Mouse (Mus musculus) layer of hippocampus, adult 9-10 months (tissue): ENCODE measurements around the gene Rptn.
A peak's percentile ranks its signal among the peaks of the same experiment; 100 is the strongest.
"Not testable (repeated sequence)": the region's sequence is repeated elsewhere in the genome, so short reads cannot be mapped to it uniquely, and the experiment has no call there.

Source experiments
- DNase-seq: peaks from one replicate; pipeline ENCODE4 v3.0.0; 2022; ENCODE audit warnings: low spot score

The Rptn gene

DNA sequence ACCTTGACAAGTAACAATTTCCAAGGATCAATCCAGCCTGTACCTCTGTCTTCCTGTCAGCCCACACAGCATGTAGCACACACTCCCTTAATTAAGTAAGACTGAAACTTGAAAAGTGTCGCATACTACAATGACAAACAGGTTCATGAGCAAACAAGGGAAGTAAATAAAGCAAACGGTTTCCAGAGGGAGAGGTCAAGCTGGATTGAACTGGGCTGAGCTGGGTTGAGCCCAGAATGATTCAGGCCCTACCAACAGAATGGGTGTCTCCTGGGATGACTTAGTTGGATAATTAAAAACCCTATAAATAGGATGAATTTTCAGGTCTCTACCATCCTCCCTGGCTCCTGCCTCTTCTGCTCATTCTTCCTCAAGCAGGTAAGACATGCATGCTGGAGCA, at the start of gene Rptn:
Gene Rptn (plus strand): TSS at position 334 of the 400 bp plus-strand sequence.
- DNase-seq: no peak

GRCm38 (mm10) chr3:93346896-93347295, 46.6 kb upstream of the Rptn start:
- DNase-seq: peak; percentile 20

- no peak for DNase-seq
Observed at GRCm38 (mm10) chr3:93360045-93360444, 33.5 kb upstream of the Rptn start.

DNA sequence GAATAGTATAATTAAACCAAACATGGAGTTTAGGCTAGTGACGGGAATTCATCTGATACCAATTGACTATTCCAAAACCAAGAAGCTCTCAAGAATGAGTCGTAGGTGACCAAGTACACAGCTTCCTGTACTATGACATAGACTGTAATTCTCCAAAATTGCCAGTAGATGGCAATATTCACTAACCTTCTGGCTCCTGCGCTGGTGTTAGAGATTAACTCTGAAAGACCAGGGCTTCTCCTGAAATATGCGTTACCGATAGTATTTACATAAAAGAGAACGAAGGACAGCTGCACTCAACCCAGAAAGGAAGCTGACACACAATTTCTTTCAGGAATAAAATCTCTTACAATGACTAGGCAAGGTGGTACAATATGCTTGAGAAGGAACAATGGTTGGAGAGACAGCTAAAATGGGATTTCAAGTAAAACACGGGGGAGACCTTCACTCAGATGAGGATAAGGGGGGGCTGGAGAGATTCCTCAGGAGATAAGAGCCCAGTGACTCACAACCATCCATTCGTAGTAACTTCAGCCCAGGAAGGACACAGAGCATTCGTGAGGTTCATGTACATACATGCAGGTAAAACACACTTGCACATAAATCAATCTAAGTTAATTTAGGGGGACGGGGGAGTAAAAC, 31.4 kb upstream of the Rptn start:
- no peak for DNase-seq

GRCm38 (mm10) chr3:93366966-93367575, 26.4 kb upstream of the Rptn start:
- no peak for DNase-seq

DNA sequence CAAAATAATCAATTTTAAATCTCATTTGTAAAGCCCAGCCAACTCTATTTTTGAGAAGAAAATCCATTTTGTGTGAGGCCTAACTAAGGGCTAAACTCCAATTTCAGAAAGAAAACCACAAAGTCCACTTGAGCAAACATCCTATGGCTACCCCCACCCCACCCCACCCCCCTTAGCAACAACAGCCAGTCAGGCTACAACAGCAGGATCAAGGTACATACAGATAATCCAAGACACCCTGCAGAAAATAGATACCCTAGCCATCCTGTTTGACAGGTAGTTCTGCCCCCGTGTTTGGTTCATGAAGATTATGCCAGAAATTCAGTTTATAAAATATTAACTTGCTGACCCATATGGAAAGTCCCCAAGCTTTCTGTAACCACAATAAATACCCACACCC, 25.3 kb upstream of the Rptn start:
- no peak for DNase-seq

DNA sequence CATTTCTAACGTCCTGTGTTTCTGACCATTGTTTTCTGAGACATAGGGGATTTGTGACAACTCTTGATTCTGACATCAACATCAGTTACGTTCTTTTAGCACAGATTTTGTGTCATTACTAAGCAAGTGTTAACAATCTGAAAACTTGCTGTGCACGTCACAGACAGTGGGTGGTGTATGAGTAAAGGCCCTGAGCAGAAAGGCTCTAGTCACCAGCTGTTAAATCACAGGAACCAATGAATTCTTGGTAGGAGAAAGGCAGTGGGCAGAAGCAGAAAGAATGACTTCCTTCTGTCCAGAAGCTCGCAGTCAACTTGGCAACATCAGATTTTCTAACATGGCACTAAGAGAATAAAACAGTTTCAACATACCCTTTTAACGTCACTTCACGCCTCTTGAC, 20.1 kb upstream of the Rptn start:
- no peak for DNase-seq

DNA sequence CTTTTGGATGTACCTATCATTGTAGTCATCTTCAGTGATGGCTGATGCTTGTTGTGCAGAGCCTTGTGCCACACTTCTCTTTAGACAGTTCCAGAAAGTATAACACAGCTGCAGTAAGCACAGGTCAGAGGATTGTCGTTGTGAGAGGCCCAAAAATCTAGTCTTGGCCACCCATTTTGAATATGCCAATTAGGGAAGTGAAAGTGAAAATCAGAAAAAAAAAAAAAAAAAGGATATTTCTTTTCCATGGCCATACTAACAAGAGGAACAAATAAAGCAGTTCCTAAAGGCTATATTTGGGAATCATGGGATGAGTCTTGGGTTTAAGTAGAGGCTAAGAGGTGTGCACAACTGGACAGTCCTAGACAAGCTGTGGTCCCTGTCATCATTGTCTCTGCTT, 18.3 kb upstream of the Rptn start:
- DNase-seq: no peak

GRCm38 (mm10) chr3:93375601-93376000, 17.9 kb upstream of the Rptn start:
- no peak for DNase-seq

DNA sequence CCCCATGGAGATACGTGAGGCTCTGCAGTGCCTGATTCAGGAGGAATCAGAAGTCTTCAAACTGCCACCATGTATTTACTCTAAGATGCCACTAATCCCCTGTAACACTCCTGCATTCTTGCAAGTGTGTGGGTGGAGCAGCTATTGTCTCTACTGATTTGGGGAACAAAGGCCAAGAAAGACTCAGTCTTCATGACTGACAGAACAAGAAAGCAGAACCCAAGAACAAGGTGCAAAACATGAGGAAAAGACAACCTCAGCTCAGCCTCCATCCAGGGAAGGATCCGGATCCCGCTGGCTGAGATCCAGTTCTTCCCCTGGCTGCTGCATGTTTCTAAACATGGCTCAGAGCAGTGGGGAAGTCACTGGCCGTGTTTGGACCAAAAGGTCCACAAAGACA, 15.4 kb upstream of the Rptn start:
- no peak for DNase-seq

DNA sequence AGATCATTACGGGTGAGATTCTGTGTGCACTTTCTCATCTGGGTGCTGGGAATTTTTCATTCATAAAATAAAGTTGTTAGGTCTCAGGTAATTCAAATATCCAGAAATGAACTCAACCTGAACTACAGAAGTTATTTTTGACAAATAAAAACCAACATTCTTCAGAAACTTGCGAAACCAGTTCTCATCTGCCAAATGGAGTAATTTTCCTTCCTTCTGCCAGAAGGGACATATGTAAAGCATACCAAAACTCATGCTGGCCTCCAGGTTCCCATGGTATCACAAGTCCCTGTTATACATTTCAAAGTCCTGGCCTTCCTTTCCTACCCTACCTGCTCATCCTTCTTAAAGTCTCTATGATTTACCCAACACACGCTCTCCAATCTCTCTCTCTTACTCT, 10.4 kb downstream of the Rptn start:
- no peak for DNase-seq

DNA sequence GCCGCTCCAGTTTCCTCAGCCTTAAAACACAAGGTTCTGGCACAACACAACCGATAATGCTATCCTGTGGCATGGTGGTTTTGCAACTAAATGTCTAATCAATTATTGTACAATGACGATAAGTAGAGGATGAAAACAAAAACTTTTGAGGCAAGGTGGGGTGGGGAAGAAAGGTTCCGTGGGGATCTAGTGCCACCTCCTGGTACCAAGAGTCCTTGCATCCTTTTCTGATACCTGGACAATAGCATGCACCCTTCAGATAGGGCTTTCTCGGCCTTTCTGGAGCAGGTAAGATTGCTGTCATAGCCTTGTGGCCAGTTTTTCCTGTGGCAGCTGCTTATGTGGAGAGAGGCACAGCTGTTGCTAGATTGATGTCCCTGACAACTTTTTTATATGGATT, 13.5 kb downstream of the Rptn start:
- no peak for DNase-seq

GRCm38 (mm10) chr3:93411905-93412304, 18.4 kb downstream of the Rptn start:
- no peak for DNase-seq

- no peak for DNase-seq
Observed at GRCm38 (mm10) chr3:93431673-93432072, 38.2 kb downstream of the Rptn start.

DNA sequence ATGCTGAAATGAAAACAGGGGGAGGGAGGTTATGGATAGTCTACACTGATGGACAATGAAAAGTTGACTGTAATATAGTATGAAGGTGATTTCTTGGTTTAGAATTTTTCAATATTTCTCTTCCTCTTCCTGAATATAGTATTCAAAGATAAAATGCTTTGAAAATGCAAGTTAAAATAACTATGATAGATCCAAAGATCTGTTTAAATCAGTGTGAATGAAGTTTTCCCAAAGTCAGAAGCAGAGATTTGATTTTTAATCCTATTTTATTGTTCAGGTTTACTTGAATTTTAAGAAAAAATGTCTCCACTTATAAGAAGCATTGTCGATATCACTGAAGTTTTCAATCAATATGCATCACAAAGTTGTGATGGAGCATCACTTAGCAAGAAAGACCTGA, 48.5 kb downstream of the Rptn start, which contains the start of gene Tchh:
Gene Tchh (plus strand): TSS at position 301 of the 400 bp plus-strand sequence.
- no peak for DNase-seq

GRCm38 (mm10) chr3:93443501-93444101, 50.1 kb downstream of the Rptn start:
- no peak for DNase-seq

DNA sequence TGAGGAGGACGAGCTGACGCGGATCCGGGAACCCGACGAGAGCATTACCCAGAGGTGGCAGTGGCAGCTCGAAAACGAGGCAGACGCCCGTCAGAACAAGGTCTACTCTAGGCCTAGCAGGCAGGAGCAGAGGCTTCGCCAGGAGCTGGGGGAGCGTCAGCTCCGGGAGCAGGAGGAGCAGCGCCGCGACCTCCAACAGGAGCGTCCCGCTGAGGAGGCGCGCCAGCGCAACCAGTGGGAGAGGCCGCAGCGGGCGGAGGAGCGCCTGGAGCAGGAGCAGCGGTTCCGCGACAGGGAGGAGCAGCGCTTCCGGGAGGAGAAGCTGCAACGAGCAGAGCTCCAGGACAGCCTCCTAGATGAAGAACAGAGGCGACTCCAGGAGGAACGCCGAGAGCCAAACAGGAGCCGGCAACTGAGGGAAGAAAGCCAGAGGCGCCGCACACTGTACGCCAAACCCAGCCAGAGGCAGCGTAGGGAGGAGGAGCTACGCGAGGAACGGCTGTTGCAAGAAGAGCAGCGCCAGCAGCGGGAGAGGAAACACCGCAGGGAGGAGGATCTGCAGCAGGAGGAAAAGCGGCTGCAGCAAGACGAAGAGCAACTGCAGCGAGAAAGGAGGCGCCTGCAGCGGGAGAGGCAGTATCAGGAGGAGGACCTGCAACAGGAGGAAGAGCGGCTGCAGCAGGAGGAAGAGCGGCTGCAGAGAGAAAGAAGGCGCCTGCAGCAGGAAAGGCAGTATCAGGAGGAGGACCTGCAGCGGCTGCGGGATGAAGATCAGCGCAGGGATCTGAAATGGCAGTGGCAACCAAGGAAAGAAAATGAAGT, 51.1 kb downstream of the Rptn start:
- DNase-seq: no peak

- DNase-seq: no peak
Observed at GRCm38 (mm10) chr3:93445165-93445705, 51.7 kb downstream of the Rptn start.

DNA sequence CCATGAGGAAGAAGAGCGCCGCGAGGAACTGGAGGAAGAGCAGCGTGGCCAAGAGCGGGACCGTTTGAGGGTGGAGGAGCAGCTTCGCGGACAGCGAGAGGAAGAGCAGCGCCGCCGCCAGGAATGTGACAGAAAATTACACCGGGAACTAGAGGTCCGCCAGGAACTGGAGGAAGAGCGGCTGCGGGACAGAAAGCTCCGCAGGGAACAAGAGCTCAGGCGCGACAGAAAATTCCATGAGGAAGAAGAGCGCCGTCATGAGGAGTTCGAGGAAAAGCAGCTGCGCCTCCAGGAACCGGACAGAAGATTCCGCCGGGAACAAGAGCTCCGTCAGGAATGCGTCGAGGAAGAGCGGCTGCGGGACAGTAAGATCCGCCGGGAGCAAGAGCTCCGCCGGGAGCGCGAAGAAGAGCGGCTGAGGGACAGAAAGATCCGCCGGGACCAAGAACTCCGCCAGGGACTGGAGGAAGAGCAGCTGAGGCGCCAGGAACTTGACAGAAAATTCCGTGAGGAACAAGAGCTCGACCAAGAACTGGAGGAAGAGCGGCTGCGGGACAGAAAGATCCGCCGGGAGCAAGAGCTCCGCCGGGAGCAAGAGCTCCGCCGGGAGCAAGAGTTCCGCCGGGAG, 52.7 kb downstream of the Rptn start:
- DNase-seq: no peak

GRCm38 (mm10) chr3:93446756-93447137, 53.2 kb downstream of the Rptn start:
- DNase-seq: not testable (repeated sequence)

- DNase-seq: no peak
Observed at GRCm38 (mm10) chr3:93447138-93447841, 53.8 kb downstream of the Rptn start.
